Mouse (Mus musculus) ovary, postnatal 14 days (tissue): Measurements from ENCODE around the gene Galnt13.
"Not testable (repeated sequence)": the region's sequence is repeated elsewhere in the genome, so short reads cannot be mapped to it uniquely, and the experiment has no call there.

ENCODE experiments used
- DNase-seq: peaks from one replicate; pipeline ENCODE4 v3.0.0; 2022; ENCODE audit warnings: low spot score

Galnt13 gene

GRCm38 (mm10) chr2:54915088-54915670 is 479.1 kb downstream of the Galnt13 start:
- no peak for DNase-seq

GRCm38 (mm10) chr2:54936369-54936768 is 500.3 kb downstream of the Galnt13 start:
- DNase-seq, result no peak

- no peak for DNase-seq
Measured at GRCm38 (mm10) chr2:54937306-54937705, 501.2 kb downstream of the Galnt13 start.

- no peak for DNase-seq
Measured at GRCm38 (mm10) chr2:54938075-54938474, 502.0 kb downstream of the Galnt13 start.

- no peak for DNase-seq
Measured at GRCm38 (mm10) chr2:54943386-54943785, 507.3 kb downstream of the Galnt13 start.

- no peak for DNase-seq
Measured at GRCm38 (mm10) chr2:54983839-54984238, 547.7 kb downstream of the Galnt13 start.

- DNase-seq, result not testable (repeated sequence)
Measured at GRCm38 (mm10) chr2:55022539-55022938, 586.4 kb downstream of the Galnt13 start.

- no peak for DNase-seq
Measured at GRCm38 (mm10) chr2:55034610-55035009, 598.5 kb downstream of the Galnt13 start.

GRCm38 (mm10) chr2:55065469-55066315 is 629.6 kb downstream of the Galnt13 start:
- DNase-seq, result no peak

GRCm38 (mm10) chr2:55085580-55085979 is 649.5 kb downstream of the Galnt13 start:
- DNase-seq, result no peak

- no peak for DNase-seq
Measured at GRCm38 (mm10) chr2:55088034-55088433, 651.9 kb downstream of the Galnt13 start.

- DNase-seq, result peak; percentile 1
Measured at GRCm38 (mm10) chr2:55090332-55090731, 654.2 kb downstream of the Galnt13 start.

GRCm38 (mm10) chr2:55091495-55091894 is 655.4 kb downstream of the Galnt13 start:
- DNase-seq, result no peak

- no peak for DNase-seq
Measured at GRCm38 (mm10) chr2:55099100-55099499, 663.0 kb downstream of the Galnt13 start.

GRCm38 (mm10) chr2:55101279-55101678 is 665.2 kb downstream of the Galnt13 start:
- peak; percentile 3 for DNase-seq

GRCm38 (mm10) chr2:55103521-55103920 is 667.4 kb downstream of the Galnt13 start:
- no peak for DNase-seq

- no peak for DNase-seq
Measured at GRCm38 (mm10) chr2:55107828-55108227, 671.7 kb downstream of the Galnt13 start.

- no peak for DNase-seq
Measured at GRCm38 (mm10) chr2:55153089-55153488, 717.0 kb downstream of the Galnt13 start.

- DNase-seq, result no peak
Measured at GRCm38 (mm10) chr2:55164781-55165180, 728.7 kb downstream of the Galnt13 start.
